Mouse (Mus musculus) C2C12 (cell line): Measurements from ENCODE around the gene Supt3.

Source experiments
- CEBPB ChIP-seq: IDR thresholded peaks from one replicate; pipeline ENCODE4 v1.6.1; 2011; ENCODE audit warnings: low read depth, mild to moderate bottlenecking, control low read depth, moderate library complexity
- CTCF ChIP-seq: IDR thresholded peaks from one replicate; pipeline ENCODE4 v1.5.1; 2011; ENCODE audit not compliant: control insufficient read depth, insufficient read depth, insufficient read length
- FOSL1 ChIP-seq: IDR thresholded peaks from one replicate; pipeline ENCODE4 v1.8.0; 2011; ENCODE audit warnings: mild to moderate bottlenecking, low read length; ENCODE audit not compliant: poor library complexity, insufficient read depth, severe bottlenecking
- MAX ChIP-seq: IDR thresholded peaks from one replicate; pipeline ENCODE4 v1.6.1; 2011; ENCODE audit warnings: mild to moderate bottlenecking, control low read depth
- MYOD1 ChIP-seq: IDR thresholded peaks from one replicate; pipeline ENCODE4 v1.6.1; 2011; ENCODE audit warnings: low read depth; ENCODE audit not compliant: control insufficient read depth, insufficient read length
- MYOG ChIP-seq: IDR thresholded peaks from one replicate; pipeline ENCODE4 v1.6.1; 2011; ENCODE audit not compliant: control insufficient read depth, insufficient read length; ENCODE audit errors: extremely low read depth
- USF1 ChIP-seq: IDR thresholded peaks from one replicate; pipeline ENCODE4 v1.6.1; 2011; ENCODE audit warnings: low read depth, mild to moderate bottlenecking, control low read depth, moderate library complexity

DNA sequence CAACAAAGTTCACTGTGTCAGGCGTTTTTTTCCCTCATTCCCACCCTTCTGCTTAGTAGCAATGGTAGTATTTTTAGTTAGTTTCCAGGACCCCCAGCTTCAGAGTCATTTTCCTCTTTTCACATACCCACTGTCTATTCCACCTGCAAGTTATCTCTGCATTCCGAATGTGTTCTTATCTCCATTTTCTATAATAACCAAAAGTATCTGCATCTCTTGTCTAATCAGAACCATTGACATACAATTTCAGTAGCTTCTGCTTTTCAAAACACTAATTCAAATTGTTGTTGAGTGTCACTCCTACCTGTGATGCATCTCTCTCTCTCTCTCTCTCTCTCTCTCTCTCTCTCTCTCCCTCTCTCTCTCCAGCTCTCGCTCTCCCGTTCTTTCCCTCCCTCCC, 3.4 kb downstream of the Supt3 start:
- TF ChIP-seq CTCF (no peak), USF1 (no peak), CEBPB (no peak), MAX (no peak), MYOD1 (no peak), MYOG (no peak), FOSL1 (no peak)
